Mouse (Mus musculus) forebrain, embryonic 12.5 days (tissue): Measurements from ENCODE around the gene Lmo2. TPM values are rescaled to one million over a fixed set of nuclear protein-coding genes. Genes with fewer than 3 reads are reported as not detected.
A peak's percentile ranks its signal among the peaks of the same experiment; 100 is the strongest.

Experiments used
- ATAC-seq: fragments of 200-750 bp; cut with Nextera tagmentation; 2 replicates; pipeline ENCODE4 v1.8.0; 2017; ENCODE audit warnings: moderate TSS enrichment; ENCODE audit not compliant: low FRiP score
- H3K27ac ChIP-seq: fragments of 300-500 bp; sonication (generic); 2 replicates; pipeline ENCODE4 v1.5.1; 2016; ENCODE audit warnings: mild to moderate bottlenecking
- H3K27me3 ChIP-seq: fragments of 300-500 bp; sonication (generic); 2 replicates; pipeline ENCODE4 v1.6.1; 2016; ENCODE audit warnings: mild to moderate bottlenecking
- H3K36me3 ChIP-seq: fragments of 300-500 bp; sonication (generic); replicated peaks from 2 replicates; pipeline ENCODE4 v1.6.1; 2016; ENCODE audit warnings: mild to moderate bottlenecking
- H3K4me1 ChIP-seq: fragments of 300-500 bp; sonication (generic); 2 replicates; pipeline ENCODE4 v1.6.1; 2016
- H3K4me2 ChIP-seq: fragments of 300-500 bp; sonication (generic); 2 replicates; pipeline ENCODE4 v1.6.1; 2016; ENCODE audit warnings: mild to moderate bottlenecking, moderate library complexity
- H3K4me3 ChIP-seq: fragments of 300-500 bp; sonication (generic); replicated peaks from 2 replicates; pipeline ENCODE4 v1.5.1; 2016; ENCODE audit warnings: mild to moderate bottlenecking
- H3K9ac ChIP-seq: fragments of 300-500 bp; sonication (generic); 2 replicates; pipeline ENCODE4 v1.6.1; 2016; ENCODE audit warnings: mild to moderate bottlenecking
- H3K9me3 ChIP-seq: fragments of 300-500 bp; sonication (generic); 2 replicates; pipeline ENCODE4 v1.6.1; 2016
- WGBS: fragments of 180-500 bp; shearing (Covaris S2); methylation state at CpG from one replicate; pipeline ENCODE4 v1.1.7; 2016; 5-methylcytosine and 5-hydroxymethylcytosine counted together
- polyA plus RNA-seq: library from polyadenylated mRNA; unstranded; fragments of >200 nt; fragmentation: Nextera tagmentation; extraction: Ambion mirVana; gene quantifications from 2 replicates; pipeline ENCODE4 v1.2.1, GENCODE M21; 2016

The Lmo2 gene
- polyA plus RNA-seq, 1 experiment from 2014 or later: 39.5 TPM

DNA sequence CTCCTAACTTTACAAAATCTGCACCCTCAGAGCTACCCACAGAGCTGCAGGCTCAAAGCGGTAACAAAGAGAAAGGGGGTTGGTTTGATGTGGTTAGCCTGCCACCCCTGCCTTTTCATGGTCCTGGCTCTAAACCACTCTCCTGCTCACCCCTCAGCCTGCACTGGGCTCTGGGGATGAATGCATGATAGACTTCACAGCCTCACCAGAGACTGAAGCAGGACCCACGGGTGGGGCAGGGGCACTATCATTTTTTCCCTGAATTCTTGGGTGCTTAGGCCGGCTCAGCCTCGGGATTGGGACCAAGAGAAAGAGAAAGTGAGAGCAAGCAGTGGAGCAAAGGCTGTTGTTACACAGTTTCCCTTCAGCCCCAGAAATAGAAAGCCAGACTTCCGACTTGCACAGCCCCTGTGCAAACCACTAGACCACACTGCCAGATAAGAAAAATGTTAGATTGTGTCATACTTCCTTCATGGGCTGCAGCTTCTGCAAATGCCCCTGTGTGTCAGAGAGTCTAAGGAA is 12.2 kb upstream of the Lmo2 start:
- peaks cover 9% of the 10 kb centered on the region; the same call in 1 of the 2 replicates for H3K4me1 ChIP-seq
- H3K9me3 ChIP-seq: no peaks in the 10 kb centered on the region
- H3K4me3 ChIP-seq: no peak overlapping the region
- no peak overlapping the region for H3K27ac ChIP-seq
- H3K27me3 ChIP-seq: no peaks in the 10 kb centered on the region
- 75% methylated on average over 5 of the region's 5 CpGs for WGBS
- ATAC-seq: no peak
- no peaks in the 10 kb centered on the region for H3K36me3 ChIP-seq
- H3K4me2 ChIP-seq: no peak overlapping the region
- H3K9ac ChIP-seq: no peak overlapping the region

- Histone ChIP-seq H3K27ac (no peak overlapping the region), H3K4me3 (no peak overlapping the region), H3K4me2 (no peak overlapping the region), H3K9ac (no peak overlapping the region), H3K9me3 (no peaks in the 10 kb centered on the region), H3K27me3 (no peaks in the 10 kb centered on the region), H3K36me3 (no peaks in the 10 kb centered on the region), H3K4me1 (peaks cover 9% of the 10 kb centered on the region; the same call in 1 of the 2 replicates)
- no peak for ATAC-seq
- whole genome bisulfite sequencing: 83% methylated on average over 8 of the region's 8 CpGs
These were observed 10.9 kb upstream of the Lmo2 start for GRCm38 (mm10) chr2:103946892-103947291.

DNA sequence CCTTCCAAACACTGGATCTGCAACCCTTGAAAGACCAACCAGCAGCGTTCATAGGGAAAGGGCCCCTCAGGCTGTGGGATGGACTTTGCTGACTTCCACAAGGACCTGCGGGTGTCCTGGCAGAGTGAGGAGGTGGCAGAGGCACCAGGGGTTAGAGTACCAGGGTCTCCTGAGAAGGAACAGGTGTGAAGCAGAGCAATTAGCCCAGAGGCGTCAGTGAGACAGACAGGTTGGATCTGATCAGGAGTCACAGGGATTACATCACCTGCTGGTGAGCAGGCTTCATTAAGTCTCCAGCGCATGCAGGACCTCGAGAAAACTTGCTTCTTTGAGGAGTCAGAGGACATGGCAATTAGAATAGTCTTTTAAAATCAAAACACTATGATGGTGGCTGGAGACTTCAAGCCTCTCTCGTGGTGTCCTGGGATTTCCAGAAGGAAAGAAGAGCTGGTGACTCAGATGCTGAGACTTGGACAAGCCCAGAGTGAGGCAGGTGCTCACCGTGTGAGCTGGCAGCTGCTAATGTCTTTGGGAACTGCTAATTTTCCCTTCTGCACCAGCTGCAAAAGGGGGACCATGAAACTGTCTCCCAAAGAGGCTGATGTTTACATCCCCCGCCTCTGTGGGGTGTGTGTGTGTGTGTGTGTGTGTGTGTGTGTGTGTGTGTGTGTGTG is 9.7 kb upstream of the Lmo2 start:
- Histone ChIP-seq H3K9me3 (no peaks in the 10 kb centered on the region), H3K27me3 (no peaks in the 10 kb centered on the region), H3K4me2 (no peak overlapping the region), H3K4me3 (no peak overlapping the region), H3K36me3 (no peaks in the 10 kb centered on the region), H3K27ac (peak overlapping the region; percentile 6; the same call in 1 of the 2 replicates), H3K4me1 (peaks cover 9% of the 10 kb centered on the region; the same call in 1 of the 2 replicates), H3K9ac (no peak overlapping the region)
- ATAC-seq: no peak
- WGBS: 64% methylated on average over 8 of the region's 8 CpGs

DNA sequence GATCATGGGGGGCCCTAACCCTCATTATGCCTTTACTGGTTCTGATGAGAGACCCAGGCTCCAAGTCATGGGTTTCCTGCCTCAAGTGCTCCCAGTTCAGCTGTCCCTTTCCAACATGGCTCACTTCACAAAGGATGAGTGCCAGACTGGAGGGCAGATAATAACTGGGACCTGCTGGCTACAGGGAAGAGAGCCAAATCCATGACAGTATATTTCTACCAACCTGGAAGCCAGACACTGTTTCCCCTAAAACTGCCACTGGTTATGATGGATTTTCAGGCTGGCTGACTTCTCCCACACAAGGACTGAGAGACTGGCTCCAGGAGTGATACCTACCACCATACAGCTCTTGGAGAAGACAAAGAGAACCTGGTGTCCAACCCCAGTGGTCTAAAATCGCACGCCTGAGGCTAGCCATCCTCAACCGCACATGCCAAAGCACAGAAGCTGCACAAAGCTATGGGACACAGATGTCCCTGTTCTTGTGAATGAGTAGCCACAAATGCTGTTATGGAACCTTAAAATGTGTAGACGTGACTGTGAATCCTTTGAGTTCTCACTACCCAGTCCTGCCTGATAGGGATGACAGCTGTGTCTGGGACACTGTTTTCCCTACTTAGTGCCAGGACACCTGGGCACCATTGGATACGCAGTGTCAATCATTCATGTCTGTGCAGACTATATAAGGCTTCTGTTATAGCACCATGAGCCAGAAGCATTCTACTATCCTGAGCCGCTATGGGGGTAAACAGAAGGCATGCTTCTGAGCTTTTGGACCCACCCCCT is 4.5 kb upstream of the Lmo2 start:
- no peaks in the 10 kb centered on the region for H3K36me3 ChIP-seq
- no peak overlapping the region for H3K9ac ChIP-seq
- H3K4me3 ChIP-seq: no peak overlapping the region
- WGBS: 93% methylated on average over 6 of the region's 6 CpGs
- no peaks in the 10 kb centered on the region for H3K9me3 ChIP-seq
- H3K4me1 ChIP-seq: peaks cover 5% of the 10 kb centered on the region; the same call in 1 of the 2 replicates
- no peak overlapping the region for H3K27ac ChIP-seq
- no peak overlapping the region for H3K4me2 ChIP-seq
- H3K27me3 ChIP-seq: no peaks in the 10 kb centered on the region
- no peak for ATAC-seq

DNA sequence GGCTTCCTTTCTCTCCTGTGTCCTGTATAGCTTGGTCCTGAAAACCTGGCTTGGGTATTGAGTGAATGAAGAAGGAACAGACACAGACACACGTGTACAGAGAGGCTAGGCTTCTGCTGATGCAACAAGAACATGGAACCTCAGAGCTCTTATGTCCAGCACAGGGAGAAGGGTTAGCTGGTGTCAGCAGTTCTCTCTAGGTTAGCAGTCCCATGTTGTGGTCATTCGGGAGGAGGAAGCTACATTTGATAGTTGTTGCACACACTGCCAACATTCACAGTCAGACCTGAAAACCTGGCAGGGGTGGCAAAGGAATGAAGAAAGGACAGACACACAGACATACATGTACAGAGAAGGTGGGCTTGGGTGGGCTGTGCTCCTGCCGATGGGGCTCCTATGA is 2.1 kb upstream of the Lmo2 start:
- no peak overlapping the region for H3K9ac ChIP-seq
- no peak overlapping the region for H3K4me2 ChIP-seq
- H3K36me3 ChIP-seq: no peaks in the 10 kb centered on the region
- WGBS: 78% methylated on average over 3 of the region's 3 CpGs
- no peak overlapping the region for H3K27ac ChIP-seq
- no peak overlapping the region for H3K4me3 ChIP-seq
- no peak for ATAC-seq
- no peaks in the 10 kb centered on the region for H3K9me3 ChIP-seq
- no peaks in the 10 kb centered on the region for H3K27me3 ChIP-seq
- no peaks in the 10 kb centered on the region for H3K4me1 ChIP-seq

- no peaks in the 10 kb centered on the region for H3K36me3 ChIP-seq
- H3K27ac ChIP-seq: no peak overlapping the region
- no peak overlapping the region for H3K4me2 ChIP-seq
- no peaks in the 10 kb centered on the region for H3K27me3 ChIP-seq
- H3K9me3 ChIP-seq: no peaks in the 10 kb centered on the region
- H3K4me3 ChIP-seq: no peak overlapping the region
- 90% methylated on average over 6 of the region's 6 CpGs for WGBS
- H3K9ac ChIP-seq: no peak overlapping the region
- H3K4me1 ChIP-seq: no peaks in the 10 kb centered on the region
- ATAC-seq: no peak
These were observed 919 bp upstream of the Lmo2 start for GRCm38 (mm10) chr2:103956867-103957266.

DNA sequence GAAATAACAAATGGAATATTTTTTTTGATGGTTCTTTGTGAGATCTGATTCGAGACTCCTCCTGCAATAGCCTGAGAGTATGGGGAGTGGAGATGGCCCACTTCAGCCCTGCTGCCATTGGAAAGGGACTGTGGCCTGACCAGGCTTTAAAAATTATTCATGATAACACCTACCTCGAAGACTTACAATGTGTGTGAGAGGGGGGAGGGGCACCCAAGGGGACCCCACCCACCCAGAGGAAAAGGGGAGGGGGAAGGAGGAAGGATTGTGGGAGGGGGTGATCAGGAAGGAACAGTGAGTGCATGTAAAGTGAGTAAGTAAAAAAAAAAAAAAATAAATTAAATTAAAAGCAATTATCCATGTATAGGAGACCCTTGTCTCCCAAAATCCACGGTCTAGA is 848 bp downstream of the Lmo2 start:
- Histone ChIP-seq H3K4me1 (no peaks in the 10 kb centered on the region), H3K36me3 (no peaks in the 10 kb centered on the region), H3K27ac (no peak overlapping the region), H3K27me3 (no peaks in the 10 kb centered on the region), H3K9me3 (no peaks in the 10 kb centered on the region), H3K9ac (no peak overlapping the region), H3K4me2 (no peak overlapping the region), H3K4me3 (no peak overlapping the region)
- WGBS: 84% methylated on average over 3 of the region's 3 CpGs
- ATAC-seq: no peak

- Histone ChIP-seq H3K4me3 (no peak overlapping the region), H3K36me3 (no peaks in the 10 kb centered on the region), H3K9me3 (no peaks in the 10 kb centered on the region), H3K27ac (no peak overlapping the region), H3K4me1 (no peaks in the 10 kb centered on the region), H3K27me3 (no peaks in the 10 kb centered on the region), H3K4me2 (no peak overlapping the region), H3K9ac (no peak overlapping the region)
- WGBS: 89% methylated on average over 5 of the region's 5 CpGs
- no peak for ATAC-seq
These were observed 1.3 kb downstream of the Lmo2 start for GRCm38 (mm10) chr2:103959066-103959465.

GRCm38 (mm10) chr2:103959574-103959973 is 1.8 kb downstream of the Lmo2 start:
- Histone ChIP-seq H3K36me3 (no peaks in the 10 kb centered on the region), H3K4me2 (no peak overlapping the region), H3K27ac (no peak overlapping the region), H3K27me3 (no peaks in the 10 kb centered on the region), H3K9me3 (no peaks in the 10 kb centered on the region), H3K4me3 (no peak overlapping the region), H3K9ac (no peak overlapping the region), H3K4me1 (no peaks in the 10 kb centered on the region)
- no peak for ATAC-seq
- WGBS: 90% methylated on average over 6 of the region's 6 CpGs

DNA sequence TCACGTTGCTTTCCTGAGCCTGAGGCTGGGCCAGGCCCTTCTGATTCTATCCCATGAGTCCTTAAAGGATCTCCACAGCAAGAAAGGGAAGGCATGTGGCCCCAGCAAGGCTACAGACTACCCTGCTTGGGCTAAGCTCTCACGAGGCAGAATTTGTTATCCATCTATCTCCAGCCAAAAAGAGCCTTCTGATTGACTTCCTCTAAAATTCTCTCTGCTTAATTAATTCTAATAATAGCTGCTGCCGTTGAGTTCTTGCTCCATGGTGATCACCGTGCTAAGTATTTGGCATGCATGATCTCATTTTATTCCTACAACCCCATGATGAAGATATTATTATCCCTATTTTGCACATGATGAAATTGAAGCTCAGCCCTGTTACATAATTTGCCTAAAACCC is 4.6 kb downstream of the Lmo2 start:
- Histone ChIP-seq H3K36me3 (no peaks in the 10 kb centered on the region), H3K27me3 (peaks cover 5% of the 10 kb centered on the region; the same call in 1 of the 2 replicates), H3K4me1 (no peaks in the 10 kb centered on the region), H3K9ac (no peak overlapping the region), H3K27ac (no peak overlapping the region), H3K4me2 (no peak overlapping the region), H3K9me3 (no peaks in the 10 kb centered on the region), H3K4me3 (no peak overlapping the region)
- 58% methylated on average over 4 of the region's 4 CpGs for WGBS
- ATAC-seq: no peak

GRCm38 (mm10) chr2:103965391-103965790 is 7.6 kb downstream of the Lmo2 start:
- H3K27me3 ChIP-seq: peaks cover 13% of the 10 kb centered on the region
- no peak overlapping the region for H3K4me3 ChIP-seq
- no peak overlapping the region for H3K9ac ChIP-seq
- no peak overlapping the region for H3K4me2 ChIP-seq
- H3K9me3 ChIP-seq: no peaks in the 10 kb centered on the region
- WGBS: 94% methylated on average over 3 of the region's 3 CpGs
- no peak overlapping the region for H3K27ac ChIP-seq
- peaks cover 5% of the 10 kb centered on the region for H3K4me1 ChIP-seq
- no peak for ATAC-seq
- no peaks in the 10 kb centered on the region for H3K36me3 ChIP-seq

- 78% methylated on average over 4 of the region's 4 CpGs for WGBS
- Histone ChIP-seq H3K9me3 (no peaks in the 10 kb centered on the region), H3K9ac (no peak overlapping the region), H3K4me2 (no peak overlapping the region), H3K36me3 (no peaks in the 10 kb centered on the region), H3K27ac (no peak overlapping the region), H3K4me3 (no peak overlapping the region), H3K27me3 (peaks cover 39% of the 10 kb centered on the region), H3K4me1 (peaks cover 14% of the 10 kb centered on the region)
- ATAC-seq: no peak
These were observed 10.4 kb downstream of the Lmo2 start for GRCm38 (mm10) chr2:103968186-103968585.
